Mouse (Mus musculus) spleen, embryonic (tissue): ENCODE measurements around the gene Ermard.

Experiments
- CTCF ChIA-PET: fragments of 350-600 bp; sonication (Branson Sonifier 250); formaldehyde crosslinking; loops from one replicate; lab custom pipeline; 2022; lab: Charles Lee

Ermard gene

GRCm38 (mm10) chr17:15120569-15120968, 79.6 kb downstream of the Ermard start:
- CTCF ChIA-PET, result no interaction called here

GRCm38 (mm10) chr17:15129630-15130287, 88.8 kb downstream of the Ermard start:
- CTCF ChIA-PET, result no interaction called here

DNA sequence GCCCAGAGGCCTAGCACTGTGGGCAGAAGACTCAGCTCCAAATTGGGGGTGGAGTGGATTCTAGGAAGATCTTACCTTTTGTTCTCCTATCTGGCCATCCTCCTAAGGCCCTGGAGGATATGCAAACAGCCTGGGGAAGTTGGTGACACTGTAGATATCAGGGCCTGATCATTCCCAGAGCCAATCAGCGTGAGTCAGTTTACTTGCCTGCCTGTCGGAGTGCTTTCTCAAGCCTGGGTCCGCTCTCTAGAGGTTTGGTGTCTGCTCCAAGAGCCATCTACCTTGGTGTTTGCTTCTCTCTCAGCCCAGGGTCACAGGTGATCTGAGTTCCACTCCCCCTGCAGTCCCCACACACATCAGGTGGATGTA, 89.3 kb downstream of the Ermard start:
- CTCF ChIA-PET, result no interaction called here

GRCm38 (mm10) chr17:15134905-15135669, 94.1 kb downstream of the Ermard start:
- CTCF ChIA-PET, result no interaction called here

GRCm38 (mm10) chr17:15137443-15137842, 96.4 kb downstream of the Ermard start:
- CTCF ChIA-PET, result no interaction called here
